Mouse (Mus musculus): ENCODE results near the gene Nob1. TPM values are rescaled to one million over a fixed set of nuclear protein-coding genes. Genes with fewer than 3 reads are reported as not detected.

Gene Nob1
- polyA plus RNA-seq (2016; fragmentation: Nextera tagmentation; extraction: Ambion mirVana) = 110 and 113 TPM in 2 replicates

DNA sequence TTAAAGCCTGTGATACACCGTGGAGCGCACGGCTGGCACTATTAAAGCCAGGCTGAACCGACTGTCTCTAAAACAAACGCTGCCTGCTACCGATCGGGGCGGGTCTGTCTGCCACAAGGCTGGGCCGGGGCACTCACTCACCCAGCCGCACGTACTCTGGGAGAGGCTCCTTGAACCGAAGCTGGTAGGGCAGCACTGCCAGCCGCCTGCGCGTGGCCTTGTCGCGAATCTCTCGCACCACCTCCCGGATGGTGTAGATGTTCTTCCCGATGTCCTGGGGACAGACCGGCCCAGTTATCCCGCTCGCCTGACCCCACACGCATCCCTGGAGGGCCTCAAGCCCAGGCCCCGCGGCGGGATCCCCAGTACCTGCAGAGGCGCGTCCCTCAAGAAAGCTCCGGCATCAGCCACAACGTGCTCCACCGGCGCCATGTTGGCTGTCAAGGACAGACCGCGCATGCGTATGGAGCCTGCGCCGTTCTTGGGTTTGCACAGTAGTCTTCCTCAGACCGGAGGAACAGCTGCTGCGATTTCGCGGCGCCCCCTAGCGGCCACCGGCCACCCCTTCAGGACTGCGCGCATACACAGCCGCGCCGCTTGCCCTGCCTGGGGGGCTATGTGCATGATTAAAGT is at the start of gene Nob1:
Gene Nob1, minus strand, starts transcription at position 455 of the 633 bp plus-strand sequence.
- peak within 1 kb of the TSS; percentile 93 for H3K27ac ChIP-seq
- WGBS = under 1% methylated on average over 50 of the region's 50 CpGs
- H3K27me3 ChIP-seq (ENCODE audit: low read depth, poor library complexity, severe bottlenecking) = no peaks in the 10 kb centered on the region
- peaks cover 15% of the 10 kb centered on the region for H3K4me1 ChIP-seq
- peak; percentile 100 for DNase-seq (ENCODE audit: low spot score)
- no peaks in the 10 kb centered on the region for H3K9me3 ChIP-seq (replicated peaks)
- H3K4me3 ChIP-seq = peak within 1 kb of the TSS; percentile 94
- peaks cover 36% of the 10 kb centered on the region for H3K36me3 ChIP-seq

DNA sequence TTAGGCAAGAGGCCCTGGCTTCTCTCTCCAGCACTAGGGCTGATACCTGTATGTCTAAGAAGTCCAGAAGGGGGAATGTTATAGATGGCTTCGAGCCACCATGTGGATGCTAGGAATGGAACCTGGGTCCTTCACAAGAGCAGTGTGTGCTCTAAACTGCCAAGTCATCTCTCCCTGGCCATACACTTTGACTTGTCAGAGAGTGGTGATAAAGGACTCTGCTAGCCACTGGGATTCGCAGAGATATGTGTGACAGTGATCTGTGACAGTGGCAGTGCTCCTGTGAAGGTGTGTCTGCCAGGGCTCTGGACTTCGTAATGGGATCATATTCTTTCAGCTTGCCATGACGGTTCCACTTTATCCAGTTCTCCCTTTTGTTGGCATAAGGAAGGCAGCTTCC is 48.5 kb upstream of the Nob1 start:
- Histone ChIP-seq H3K9me3 (replicated peaks) (no peaks in the 10 kb centered on the region), H3K36me3 (peaks cover 37% of the 10 kb centered on the region), H3K27me3 (ENCODE audit: low read depth, poor library complexity, severe bottlenecking) (no peaks in the 10 kb centered on the region), H3K4me3 (no peak overlapping the region), H3K27ac (peak overlapping the region; percentile 86), H3K4me1 (peaks cover 34% of the 10 kb centered on the region)
- DNase-seq (ENCODE audit: low spot score) = no peak
- 89% methylated on average over 4 of the region's 4 CpGs for WGBS

- WGBS = 71% methylated on average over 10 of the region's 10 CpGs
- Histone ChIP-seq H3K36me3 (peaks cover 42% of the 10 kb centered on the region), H3K27me3 (ENCODE audit: low read depth, poor library complexity, severe bottlenecking) (no peaks in the 10 kb centered on the region), H3K4me3 (no peak overlapping the region), H3K9me3 (replicated peaks) (no peaks in the 10 kb centered on the region), H3K4me1 (peaks cover 42% of the 10 kb centered on the region), H3K27ac (peak overlapping the region; percentile 86)
- DNase-seq (ENCODE audit: low spot score) = no peak
These were observed 47.7 kb upstream of the Nob1 start for GRCm38 (mm10) chr8:107472403-107473100.

GRCm38 (mm10) chr8:107470302-107470701 is 45.5 kb upstream of the Nob1 start:
- WGBS = 69% methylated on average over 5 of the region's 5 CpGs
- peak overlapping the region; percentile 50; the same call in 1 of the 2 replicates for H3K27ac ChIP-seq
- no peaks in the 10 kb centered on the region for H3K9me3 ChIP-seq (replicated peaks)
- no peaks in the 10 kb centered on the region for H3K27me3 ChIP-seq (ENCODE audit: low read depth, poor library complexity, severe bottlenecking)
- H3K4me3 ChIP-seq = no peak overlapping the region
- H3K36me3 ChIP-seq = peaks cover 55% of the 10 kb centered on the region
- no peak for DNase-seq (ENCODE audit: low spot score)
- H3K4me1 ChIP-seq = peaks cover 46% of the 10 kb centered on the region

GRCm38 (mm10) chr8:107468811-107469302 is 44.0 kb upstream of the Nob1 start:
- Histone ChIP-seq H3K27ac (peak overlapping the region; percentile 89), H3K4me3 (no peak overlapping the region), H3K9me3 (replicated peaks) (no peaks in the 10 kb centered on the region), H3K4me1 (peaks cover 46% of the 10 kb centered on the region), H3K27me3 (ENCODE audit: low read depth, poor library complexity, severe bottlenecking) (no peaks in the 10 kb centered on the region), H3K36me3 (peaks cover 65% of the 10 kb centered on the region)
- 42% methylated on average over 8 of the region's 8 CpGs for WGBS
- DNase-seq (ENCODE audit: low spot score) = peak; percentile 71

GRCm38 (mm10) chr8:107466642-107467041 is 41.8 kb upstream of the Nob1 start:
- Histone ChIP-seq H3K27me3 (ENCODE audit: low read depth, poor library complexity, severe bottlenecking) (no peaks in the 10 kb centered on the region), H3K9me3 (replicated peaks) (no peaks in the 10 kb centered on the region), H3K27ac (no peak overlapping the region; the same call in 1 of the 2 replicates), H3K4me1 (peaks cover 27% of the 10 kb centered on the region), H3K36me3 (peaks cover 76% of the 10 kb centered on the region), H3K4me3 (no peak overlapping the region)
- no peak for DNase-seq (ENCODE audit: low spot score)
- WGBS = 94% methylated on average over 5 of the region's 5 CpGs

- Histone ChIP-seq H3K9me3 (replicated peaks) (no peaks in the 10 kb centered on the region), H3K36me3 (peaks cover 81% of the 10 kb centered on the region), H3K4me3 (no peak overlapping the region), H3K27ac (peak overlapping the region; percentile 62; the same call in 1 of the 2 replicates), H3K27me3 (ENCODE audit: low read depth, poor library complexity, severe bottlenecking) (no peaks in the 10 kb centered on the region), H3K4me1 (peaks cover 27% of the 10 kb centered on the region)
- WGBS = 50% methylated on average over 3 of the region's 3 CpGs
- DNase-seq (ENCODE audit: low spot score) = no peak
These were observed 40.6 kb upstream of the Nob1 start for GRCm38 (mm10) chr8:107465332-107465990.

DNA sequence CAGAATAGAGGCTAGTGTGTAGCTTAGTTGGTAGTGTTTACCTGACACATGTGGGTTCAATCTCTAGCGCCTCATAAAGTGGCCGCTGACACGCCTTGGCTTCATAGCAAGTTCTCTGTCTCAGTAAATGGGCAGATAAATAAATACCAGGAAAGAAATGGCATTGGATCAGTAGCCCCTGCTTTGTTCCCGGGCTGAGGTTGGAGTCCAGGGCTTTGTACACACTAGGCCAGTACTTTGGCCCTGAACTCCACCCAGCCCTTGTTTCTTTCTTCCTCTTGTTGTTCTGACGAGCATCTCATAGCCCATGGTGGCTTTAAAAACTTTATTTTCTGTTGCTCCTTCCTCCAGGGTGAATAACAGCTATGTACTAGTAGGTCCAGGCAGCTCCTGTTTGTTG is 37.6 kb upstream of the Nob1 start:
- WGBS = 87% methylated on average over 5 of the region's 5 CpGs
- peak overlapping the region; percentile 7; the same call in 1 of the 2 replicates for H3K27ac ChIP-seq
- H3K27me3 ChIP-seq (ENCODE audit: low read depth, poor library complexity, severe bottlenecking) = no peaks in the 10 kb centered on the region
- H3K36me3 ChIP-seq = peaks cover 88% of the 10 kb centered on the region
- DNase-seq (ENCODE audit: low spot score) = no peak
- H3K4me3 ChIP-seq = no peak overlapping the region
- H3K9me3 ChIP-seq (replicated peaks) = no peaks in the 10 kb centered on the region
- peaks cover 2% of the 10 kb centered on the region for H3K4me1 ChIP-seq

GRCm38 (mm10) chr8:107458281-107458680 is 33.4 kb upstream of the Nob1 start:
- H3K4me1 ChIP-seq = no peaks in the 10 kb centered on the region
- 91% methylated on average over 6 of the region's 6 CpGs for WGBS
- no peaks in the 10 kb centered on the region for H3K27me3 ChIP-seq (ENCODE audit: low read depth, poor library complexity, severe bottlenecking)
- no peak for DNase-seq (ENCODE audit: low spot score)
- no peak overlapping the region for H3K4me3 ChIP-seq
- H3K36me3 ChIP-seq = peaks cover 76% of the 10 kb centered on the region
- no peaks in the 10 kb centered on the region for H3K9me3 ChIP-seq (replicated peaks)
- H3K27ac ChIP-seq = peak overlapping the region; percentile 53; the same call in 1 of the 2 replicates

DNA sequence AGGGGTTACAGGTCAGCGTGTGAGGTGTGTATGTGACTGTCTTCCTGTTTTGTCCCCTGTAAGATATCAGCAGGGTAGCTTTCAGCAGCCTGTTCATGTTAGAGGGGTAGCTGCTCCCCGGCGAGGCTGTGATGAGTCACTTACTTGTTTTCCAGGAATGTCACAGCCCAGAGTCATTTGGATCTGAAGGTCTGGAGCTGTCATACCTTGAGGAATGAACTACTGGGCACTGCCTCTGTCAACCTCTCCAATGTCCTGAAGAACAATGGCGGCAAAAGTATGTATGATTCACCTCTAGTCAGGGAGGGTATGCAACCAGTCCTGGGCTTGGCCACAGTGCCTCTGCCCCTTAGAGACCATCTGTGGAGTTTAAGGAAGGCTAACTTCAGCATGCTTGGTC is 32.9 kb upstream of the Nob1 start:
- Histone ChIP-seq H3K27me3 (ENCODE audit: low read depth, poor library complexity, severe bottlenecking) (no peaks in the 10 kb centered on the region), H3K9me3 (replicated peaks) (no peaks in the 10 kb centered on the region), H3K36me3 (peaks cover 76% of the 10 kb centered on the region), H3K4me3 (no peak overlapping the region), H3K4me1 (no peaks in the 10 kb centered on the region), H3K27ac (peak overlapping the region; percentile 53; the same call in 1 of the 2 replicates)
- 82% methylated on average over 4 of the region's 4 CpGs for WGBS
- no peak for DNase-seq (ENCODE audit: low spot score)

DNA sequence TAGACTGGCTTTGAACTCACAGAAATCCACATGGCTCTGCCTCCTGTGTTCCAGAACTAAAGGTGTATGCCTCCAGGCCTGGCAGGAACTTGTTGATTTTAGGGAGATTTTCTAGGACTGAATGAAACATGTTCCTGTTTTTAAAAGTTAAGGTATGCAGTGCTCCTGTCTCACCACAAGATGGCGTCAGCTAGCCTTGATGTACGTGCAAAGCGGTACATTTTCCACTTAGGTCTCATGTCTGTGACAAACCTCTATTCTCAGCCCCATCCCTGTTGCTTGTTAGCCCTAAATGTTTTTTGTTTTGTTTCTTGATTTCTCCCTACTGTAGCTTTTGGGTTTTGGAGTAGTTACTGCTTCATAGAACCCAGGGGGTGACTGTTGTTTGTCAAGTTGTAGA is 30.4 kb upstream of the Nob1 start:
- H3K27ac ChIP-seq = peak overlapping the region; percentile 62; the same call in 1 of the 2 replicates
- peak; percentile 53 for DNase-seq (ENCODE audit: low spot score)
- WGBS = 23% methylated on average over 3 of the region's 3 CpGs
- H3K36me3 ChIP-seq = peaks cover 59% of the 10 kb centered on the region
- H3K4me1 ChIP-seq = no peaks in the 10 kb centered on the region
- no peaks in the 10 kb centered on the region for H3K9me3 ChIP-seq (replicated peaks)
- no peaks in the 10 kb centered on the region for H3K27me3 ChIP-seq (ENCODE audit: low read depth, poor library complexity, severe bottlenecking)
- no peak overlapping the region for H3K4me3 ChIP-seq

- Histone ChIP-seq H3K27me3 (ENCODE audit: low read depth, poor library complexity, severe bottlenecking) (no peaks in the 10 kb centered on the region), H3K27ac (no peak overlapping the region), H3K4me3 (no peak overlapping the region), H3K9me3 (replicated peaks) (no peaks in the 10 kb centered on the region), H3K4me1 (peaks cover 11% of the 10 kb centered on the region), H3K36me3 (peaks cover 43% of the 10 kb centered on the region)
- WGBS = 95% methylated on average over 11 of the region's 11 CpGs
- no peak for DNase-seq (ENCODE audit: low spot score)
These were observed 28.5 kb upstream of the Nob1 start for GRCm38 (mm10) chr8:107453386-107453785.

All from limb, embryonic 10.5 days (tissue).